Mouse (Mus musculus): ENCODE data around the gene Nptxr. TPM values are rescaled to one million over a fixed set of nuclear protein-coding genes. Genes with fewer than 3 reads are reported as not detected.

The Nptxr gene
- polyA plus RNA-seq, 1 experiment, result 53.6 TPM

- TF ChIP-seq POLR2A (IDR thresholded peaks at IDR 0.05; ENCODE audit: borderline replicate concordance, extremely low read depth, insufficient read depth, insufficient read length, poor library complexity, severe bottlenecking), result no peak
- no peak for DNase-seq (ENCODE audit: low read depth)
Measured at GRCm38 (mm10) chr15:79800701-79801100, 3.9 kb downstream of the Nptxr start.

- no peak for TF ChIP-seq CTCF (IDR thresholded peaks at IDR 0.05; ENCODE audit: borderline replicate concordance, extremely low read depth, insufficient read depth, insufficient read length)
- no peak for TF ChIP-seq POLR2A (IDR thresholded peaks at IDR 0.05; ENCODE audit: borderline replicate concordance, extremely low read depth, insufficient read depth, insufficient read length, poor library complexity, severe bottlenecking)
- DNase-seq (ENCODE audit: low read depth), result no peak
Measured at GRCm38 (mm10) chr15:79798591-79798990, 6.0 kb downstream of the Nptxr start.

GRCm38 (mm10) chr15:79797680-79798079 lies 6.9 kb downstream of the Nptxr start:
- TF ChIP-seq CTCF (IDR thresholded peaks at IDR 0.05; ENCODE audit: borderline replicate concordance, extremely low read depth, insufficient read depth, insufficient read length) (no peak), POLR2A (IDR thresholded peaks at IDR 0.05; ENCODE audit: borderline replicate concordance, extremely low read depth, insufficient read depth, insufficient read length, poor library complexity, severe bottlenecking) (no peak)
- DNase-seq (ENCODE audit: low read depth), result no peak

GRCm38 (mm10) chr15:79797096-79797495 lies 7.5 kb downstream of the Nptxr start:
- TF ChIP-seq POLR2A (IDR thresholded peaks at IDR 0.05; ENCODE audit: borderline replicate concordance, extremely low read depth, insufficient read depth, insufficient read length, poor library complexity, severe bottlenecking) (no peak), CTCF (IDR thresholded peaks at IDR 0.05; ENCODE audit: borderline replicate concordance, extremely low read depth, insufficient read depth, insufficient read length) (no peak)
- no peak for DNase-seq (ENCODE audit: low read depth)

GRCm38 (mm10) chr15:79796256-79796655 lies 8.3 kb downstream of the Nptxr start:
- no peak for TF ChIP-seq CTCF (IDR thresholded peaks at IDR 0.05; ENCODE audit: borderline replicate concordance, extremely low read depth, insufficient read depth, insufficient read length)
- TF ChIP-seq POLR2A (IDR thresholded peaks at IDR 0.05; ENCODE audit: borderline replicate concordance, extremely low read depth, insufficient read depth, insufficient read length, poor library complexity, severe bottlenecking), result no peak
- DNase-seq (ENCODE audit: low read depth), result peak; percentile 12

- TF ChIP-seq CTCF (IDR thresholded peaks at IDR 0.05; ENCODE audit: borderline replicate concordance, extremely low read depth, insufficient read depth, insufficient read length), result no peak
- no peak for TF ChIP-seq POLR2A (IDR thresholded peaks at IDR 0.05; ENCODE audit: borderline replicate concordance, extremely low read depth, insufficient read depth, insufficient read length, poor library complexity, severe bottlenecking)
- DNase-seq (ENCODE audit: low read depth), result no peak
Measured at GRCm38 (mm10) chr15:79794173-79794572, 10.4 kb downstream of the Nptxr start.

- TF ChIP-seq CTCF (IDR thresholded peaks at IDR 0.05; ENCODE audit: borderline replicate concordance, extremely low read depth, insufficient read depth, insufficient read length) (no peak), POLR2A (IDR thresholded peaks at IDR 0.05; ENCODE audit: borderline replicate concordance, extremely low read depth, insufficient read depth, insufficient read length, poor library complexity, severe bottlenecking) (no peak)
Measured at GRCm38 (mm10) chr15:79793076-79793475, 11.5 kb downstream of the Nptxr start.

GRCm38 (mm10) chr15:79792455-79792854 lies 12.1 kb downstream of the Nptxr start:
- TF ChIP-seq POLR2A (IDR thresholded peaks at IDR 0.05; ENCODE audit: borderline replicate concordance, extremely low read depth, insufficient read depth, insufficient read length, poor library complexity, severe bottlenecking), result no peak
- TF ChIP-seq CTCF (IDR thresholded peaks at IDR 0.05; ENCODE audit: borderline replicate concordance, extremely low read depth, insufficient read depth, insufficient read length), result no peak
- DNase-seq (ENCODE audit: low read depth), result peak; percentile 47

More at GRCm38 (mm10) chr15:79793076-79793475, 11.5 kb downstream of the Nptxr start:
- DNase-seq (ENCODE audit: low read depth), result no peak

GRCm38 (mm10) chr15:79791502-79791901 lies 13.1 kb downstream of the Nptxr start:
- peak; percentile 62 for DNase-seq (ENCODE audit: low read depth)
- no peak for TF ChIP-seq POLR2A (IDR thresholded peaks at IDR 0.05; ENCODE audit: borderline replicate concordance, extremely low read depth, insufficient read depth, insufficient read length, poor library complexity, severe bottlenecking)
- TF ChIP-seq CTCF (IDR thresholded peaks at IDR 0.05; ENCODE audit: borderline replicate concordance, extremely low read depth, insufficient read depth, insufficient read length), result no peak

GRCm38 (mm10) chr15:79790905-79791304 lies 13.7 kb downstream of the Nptxr start:
- DNase-seq (ENCODE audit: low read depth), result no peak
- TF ChIP-seq POLR2A (IDR thresholded peaks at IDR 0.05; ENCODE audit: borderline replicate concordance, extremely low read depth, insufficient read depth, insufficient read length, poor library complexity, severe bottlenecking) (no peak), CTCF (IDR thresholded peaks at IDR 0.05; ENCODE audit: borderline replicate concordance, extremely low read depth, insufficient read depth, insufficient read length) (no peak)

GRCm38 (mm10) chr15:79790111-79790510 lies 14.5 kb downstream of the Nptxr start:
- no peak for TF ChIP-seq POLR2A (IDR thresholded peaks at IDR 0.05; ENCODE audit: borderline replicate concordance, extremely low read depth, insufficient read depth, insufficient read length, poor library complexity, severe bottlenecking)
- TF ChIP-seq CTCF (IDR thresholded peaks at IDR 0.05; ENCODE audit: borderline replicate concordance, extremely low read depth, insufficient read depth, insufficient read length), result no peak
- no peak for DNase-seq (ENCODE audit: low read depth)

- peak; percentile 55 for DNase-seq (ENCODE audit: low read depth)
- TF ChIP-seq CTCF (IDR thresholded peaks at IDR 0.05; ENCODE audit: borderline replicate concordance, extremely low read depth, insufficient read depth, insufficient read length) (no peak), POLR2A (IDR thresholded peaks at IDR 0.05; ENCODE audit: borderline replicate concordance, extremely low read depth, insufficient read depth, insufficient read length, poor library complexity, severe bottlenecking) (no peak)
Measured at GRCm38 (mm10) chr15:79787815-79788214, 16.8 kb downstream of the Nptxr start.
